Mouse (Mus musculus): ENCODE measurements around the gene Exoc6b.

DNA sequence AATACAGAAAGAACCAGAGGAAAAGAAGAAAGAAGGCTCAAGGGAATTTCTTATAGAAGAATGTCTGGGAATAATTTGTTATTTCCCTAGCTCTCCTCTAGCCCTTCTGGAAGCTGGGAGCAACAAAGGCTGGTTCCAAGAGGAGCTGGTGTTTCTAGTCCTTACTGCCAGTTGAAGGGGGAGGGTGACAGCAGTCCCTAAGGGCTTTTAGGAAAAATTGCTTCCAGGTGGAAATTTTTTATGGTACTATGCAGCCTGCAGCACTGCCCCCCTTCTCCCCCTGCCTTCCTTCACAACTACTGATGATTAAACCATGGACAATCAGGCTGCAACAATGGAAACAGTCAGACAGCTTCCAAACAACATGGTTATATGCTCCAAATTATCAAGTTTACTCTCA lies 44.9 kb downstream of the Exoc6b start:
- TF ChIP-seq CTCF (IDR thresholded peaks at IDR 0.05; ENCODE audit: control insufficient read depth, insufficient read depth, insufficient read length) (no peak), USF1 (IDR thresholded peaks at IDR 0.05; ENCODE audit: low read depth) (no peak), MYOD1 (IDR thresholded peaks at IDR 0.05; ENCODE audit: control insufficient read depth, insufficient read length, low read depth) (no peak), MAX (IDR thresholded peaks at IDR 0.05) (no peak), FOSL1 (IDR thresholded peaks at IDR 0.05; ENCODE audit: insufficient read depth, low read length, poor library complexity, severe bottlenecking) (no peak), CEBPB (IDR thresholded peaks at IDR 0.05; ENCODE audit: low read depth) (no peak)
